Mouse (Mus musculus) stomach, postnatal 0 days (tissue): Measurements from ENCODE around the gene Manea. TPM values are rescaled to one million over a fixed set of nuclear protein-coding genes. Genes with fewer than 3 reads are reported as not detected.
"Not testable (repeated sequence)": the region's sequence is repeated elsewhere in the genome, so short reads cannot be mapped to it uniquely, and the experiment has no call there.

ENCODE experiments used
- ATAC-seq: fragments of 200-750 bp; cut with Nextera tagmentation; 2 replicates; pipeline ENCODE4 v1.8.0; 2017; ENCODE audit not compliant: low FRiP score, low TSS enrichment
- DNase-seq: peaks from one replicate; pipeline ENCODE4 v3.0.0-alpha.2; 2016; ENCODE audit warnings: low spot score
- H3K27ac ChIP-seq: fragments of 300-500 bp; sonication (generic); replicated peaks from 2 replicates; pipeline ENCODE4 v1.5.1; 2014; ENCODE audit warnings: mild to moderate bottlenecking, control low read depth
- H3K27me3 ChIP-seq: fragments of 300-500 bp; sonication (generic); 2 replicates; pipeline ENCODE4 v1.6.1; 2014; ENCODE audit warnings: low read length; ENCODE audit not compliant: control insufficient read depth, insufficient read depth
- H3K36me3 ChIP-seq: fragments of 300-500 bp; sonication (generic); 2 replicates; pipeline ENCODE4 v1.6.1; 2014; ENCODE audit warnings: low read length, mixed read lengths; ENCODE audit not compliant: control insufficient read depth, insufficient read depth
- H3K4me1 ChIP-seq: fragments of 300-500 bp; sonication (generic); replicated peaks from 2 replicates; pipeline ENCODE4 v1.6.1; 2014; ENCODE audit warnings: antibody characterized with exemption; ENCODE audit not compliant: control insufficient read depth, insufficient read depth
- H3K4me2 ChIP-seq: fragments of 300-500 bp; sonication (generic); replicated peaks from 2 replicates; pipeline ENCODE4 v1.6.1; 2014; ENCODE audit warnings: low read depth, mild to moderate bottlenecking, control low read depth, moderate library complexity
- H3K4me3 ChIP-seq: fragments of 300-500 bp; sonication (generic); 2 replicates; pipeline ENCODE4 v1.5.1; 2014; ENCODE audit warnings: low read depth, low read length, control low read depth
- H3K9ac ChIP-seq: fragments of 300-500 bp; sonication (generic); 2 replicates; pipeline ENCODE4 v1.6.1; 2014; ENCODE audit warnings: mild to moderate bottlenecking, low read length, control low read depth, mixed read lengths
- H3K9me3 ChIP-seq: fragments of 300-500 bp; sonication (generic); 2 replicates; pipeline ENCODE4 v1.6.1; 2016; ENCODE audit warnings: low read length; ENCODE audit not compliant: control insufficient read depth
- CTCF ChIP-seq: IDR thresholded peaks from 2 replicates; pipeline ENCODE4 v1.5.1; 2016; ENCODE audit warnings: antibody characterized with exemption, low read depth, mild to moderate bottlenecking, moderate library complexity
- EP300 ChIP-seq: optimal IDR thresholded peaks from 2 replicates; pipeline ENCODE3; 2016; ENCODE audit warnings: antibody characterized with exemption
- WGBS: fragments of 180-500 bp; shearing (Covaris S2); extraction: QIAGEN DNeasy Blood & Tissue Kit; methylation state at CpG from one replicate; pipeline ENCODE4 v1.1.7; 2014; 5-methylcytosine and 5-hydroxymethylcytosine counted together
- polyA plus RNA-seq: library from polyadenylated mRNA; unstranded; fragments of >200 nt; fragmentation: Nextera tagmentation; extraction: Ambion mirVana; gene quantifications from 2 replicates; pipeline ENCODE4 v1.2.1, GENCODE M21; 2015

The Manea gene
- polyA plus RNA-seq, 1 experiment from 2014 or later, result 4.7 TPM

GRCm38 (mm10) chr4:26345080-26345479 is 1.6 kb downstream of the Manea start:
- Histone ChIP-seq H3K36me3 (no peaks in the 10 kb centered on the region), H3K27me3 (no peaks in the 10 kb centered on the region), H3K4me3 (no peak overlapping the region), H3K9ac (no peak overlapping the region), H3K27ac (no peak overlapping the region), H3K4me2 (no peak overlapping the region), H3K4me1 (no peaks in the 10 kb centered on the region), H3K9me3 (no peaks in the 10 kb centered on the region)
- 57% methylated on average over 3 of the region's 3 CpGs for WGBS
- no peak for DNase-seq
- no peak for ATAC-seq
- no peak for TF ChIP-seq EP300
- TF ChIP-seq CTCF, result no peak

GRCm38 (mm10) chr4:26342346-26342745 is 4.3 kb downstream of the Manea start:
- H3K9ac ChIP-seq, result no peak overlapping the region
- no peaks in the 10 kb centered on the region for H3K27me3 ChIP-seq
- H3K4me3 ChIP-seq, result no peak overlapping the region
- H3K27ac ChIP-seq, result no peak overlapping the region
- no peak overlapping the region for H3K4me2 ChIP-seq
- no peaks in the 10 kb centered on the region for H3K9me3 ChIP-seq
- no peak for TF ChIP-seq EP300
- TF ChIP-seq CTCF, result no peak
- no peak for DNase-seq
- no peaks in the 10 kb centered on the region for H3K36me3 ChIP-seq
- H3K4me1 ChIP-seq, result no peaks in the 10 kb centered on the region
- no peak for ATAC-seq

GRCm38 (mm10) chr4:26338604-26339003 is 8.1 kb downstream of the Manea start:
- 82% methylated on average over 5 of the region's 5 CpGs for WGBS
- ATAC-seq (no peak), DNase-seq (no peak)
- Histone ChIP-seq H3K4me1 (no peaks in the 10 kb centered on the region), H3K4me3 (no peak overlapping the region), H3K27me3 (no peaks in the 10 kb centered on the region), H3K4me2 (no peak overlapping the region), H3K36me3 (no peaks in the 10 kb centered on the region), H3K27ac (no peak overlapping the region), H3K9ac (no peak overlapping the region), H3K9me3 (no peaks in the 10 kb centered on the region)
- TF ChIP-seq CTCF (no peak), EP300 (no peak)

DNA sequence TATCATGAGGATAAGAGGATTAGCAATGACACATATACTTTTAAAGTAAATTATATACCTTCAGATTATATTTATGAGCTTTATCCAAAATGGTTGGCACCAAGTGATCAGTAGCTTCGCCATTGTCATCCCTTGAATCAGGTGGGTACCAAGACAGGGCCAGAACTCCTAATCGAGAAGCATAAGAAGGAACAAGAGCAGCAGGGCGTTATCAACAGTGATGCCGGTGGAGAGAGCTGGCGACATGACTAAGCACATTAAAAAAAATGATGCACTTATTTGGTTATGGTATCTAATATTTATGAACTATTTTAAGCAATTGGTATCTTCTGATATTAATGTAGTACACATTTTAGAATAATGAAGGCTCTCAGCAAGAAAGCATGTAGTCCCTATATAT is 10.1 kb downstream of the Manea start:
- Histone ChIP-seq H3K9me3 (no peaks in the 10 kb centered on the region), H3K9ac (no peak overlapping the region), H3K27ac (no peak overlapping the region), H3K36me3 (no peaks in the 10 kb centered on the region), H3K27me3 (no peaks in the 10 kb centered on the region), H3K4me1 (no peaks in the 10 kb centered on the region), H3K4me3 (no peak overlapping the region), H3K4me2 (no peak overlapping the region)
- ATAC-seq, result no peak
- TF ChIP-seq EP300, result no peak
- WGBS, result 93% methylated on average over 5 of the region's 5 CpGs
- no peak for DNase-seq

GRCm38 (mm10) chr4:26304731-26305130 is 42.0 kb downstream of the Manea start:
- WGBS, result 78% methylated on average over 1 of the region's 1 CpGs
- not testable (repeated sequence) for H3K4me3 ChIP-seq, DNase-seq, H3K36me3 ChIP-seq, H3K27ac ChIP-seq, H3K9me3 ChIP-seq, H3K4me2 ChIP-seq, H3K4me1 ChIP-seq, H3K27me3 ChIP-seq, ATAC-seq, H3K9ac ChIP-seq

- Histone ChIP-seq H3K36me3 (no peaks in the 10 kb centered on the region), H3K4me1 (no peaks in the 10 kb centered on the region), H3K4me3 (no peak overlapping the region), H3K27ac (no peak overlapping the region), H3K9ac (no peak overlapping the region), H3K4me2 (no peak overlapping the region), H3K9me3 (no peaks in the 10 kb centered on the region), H3K27me3 (no peaks in the 10 kb centered on the region)
- TF ChIP-seq CTCF, result no peak
- TF ChIP-seq EP300, result no peak
- no peak for ATAC-seq
- no peak for DNase-seq
- WGBS, result 47% methylated on average over 1 of the region's 1 CpGs
Measured at GRCm38 (mm10) chr4:26277112-26277716, 69.5 kb downstream of the Manea start.
